Mouse (Mus musculus) heart, postnatal 4 days (tissue): Measurements from ENCODE around the gene Prdm5. TPM values are rescaled to one million over a fixed set of nuclear protein-coding genes. Genes with fewer than 3 reads are reported as not detected.

ENCODE experiments used
- DNase-seq: peaks from one replicate; pipeline ENCODE4 v3.0.0; 2021
- total RNA-seq, 2 experiments: library from RNA; stranded (reverse); gene quantifications; 2 replicates each; pipeline ENCODE4 v1.2.3; 2021

The Prdm5 gene
- 10 to 100 TPM; 13.4 to 13.8 TPM for total RNA-seq

GRCm38 (mm10) chr6:65778861-65779688 lies at the start of gene Prdm5:
Gene Prdm5 (plus strand): TSS chr6:65778988.
- DNase-seq, result peak; percentile 76

GRCm38 (mm10) chr6:65739442-65739841 lies 39.3 kb upstream of the Prdm5 start:
- DNase-seq, result peak; percentile 7

GRCm38 (mm10) chr6:65743144-65743870 lies 35.5 kb upstream of the Prdm5 start:
- no peak for DNase-seq

- no peak for DNase-seq
These were observed 35.0 kb upstream of the Prdm5 start for GRCm38 (mm10) chr6:65743871-65744202.

- no peak for DNase-seq
These were observed 20.6 kb upstream of the Prdm5 start for GRCm38 (mm10) chr6:65758214-65758613.

- DNase-seq, result no peak
These were observed 19.6 kb upstream of the Prdm5 start for GRCm38 (mm10) chr6:65759174-65759573.

GRCm38 (mm10) chr6:65760073-65760472 lies 18.7 kb upstream of the Prdm5 start:
- DNase-seq, result no peak

- DNase-seq, result no peak
These were observed 14.3 kb upstream of the Prdm5 start for GRCm38 (mm10) chr6:65764459-65764858.

GRCm38 (mm10) chr6:65765057-65765456 lies 13.7 kb upstream of the Prdm5 start:
- DNase-seq, result no peak

- DNase-seq, result no peak
These were observed 12.9 kb upstream of the Prdm5 start for GRCm38 (mm10) chr6:65765752-65766397.

- no peak for DNase-seq
These were observed 10.9 kb upstream of the Prdm5 start for GRCm38 (mm10) chr6:65767911-65768310.

- DNase-seq, result no peak
These were observed 5.2 kb upstream of the Prdm5 start for GRCm38 (mm10) chr6:65773566-65773965.

- no peak for DNase-seq
These were observed 973 bp downstream of the Prdm5 start for GRCm38 (mm10) chr6:65779689-65780233.

- DNase-seq, result no peak
These were observed 2.7 kb downstream of the Prdm5 start for GRCm38 (mm10) chr6:65781441-65781840.

- no peak for DNase-seq
These were observed 4.9 kb downstream of the Prdm5 start for GRCm38 (mm10) chr6:65783670-65784069.

GRCm38 (mm10) chr6:65792923-65793322 lies 14.1 kb downstream of the Prdm5 start:
- no peak for DNase-seq

GRCm38 (mm10) chr6:65796552-65796951 lies 17.8 kb downstream of the Prdm5 start:
- DNase-seq, result no peak

GRCm38 (mm10) chr6:65797276-65797675 lies 18.5 kb downstream of the Prdm5 start:
- DNase-seq, result no peak

GRCm38 (mm10) chr6:65798390-65798789 lies 19.6 kb downstream of the Prdm5 start:
- DNase-seq, result no peak

GRCm38 (mm10) chr6:65811685-65812084 lies 32.9 kb downstream of the Prdm5 start:
- no peak for DNase-seq

- DNase-seq, result no peak
These were observed 39.4 kb downstream of the Prdm5 start for GRCm38 (mm10) chr6:65818039-65818747.

- no peak for DNase-seq
These were observed 49.9 kb downstream of the Prdm5 start for GRCm38 (mm10) chr6:65828656-65829055.
